Mouse (Mus musculus) testis, adult 2 months (tissue): ENCODE data around the gene Preb.

Source experiments
- CTCF ChIP-seq: fragments of 200-500 bp; IDR thresholded peaks from 2 replicates; pipeline ENCODE4 v1.5.1; 2012; ENCODE audit warnings: low read depth, mild to moderate bottlenecking, inconsistent platforms, low read length, moderate library complexity; ENCODE audit not compliant: control insufficient read depth, insufficient read depth, insufficient replicate concordance
- POLR2A ChIP-seq: fragments of 200-500 bp; IDR thresholded peaks from 2 replicates; pipeline ENCODE4 v1.6.1; 2012; ENCODE audit warnings: low read depth, mild to moderate bottlenecking, inconsistent platforms, low read length, moderate library complexity; ENCODE audit not compliant: control insufficient read depth

DNA sequence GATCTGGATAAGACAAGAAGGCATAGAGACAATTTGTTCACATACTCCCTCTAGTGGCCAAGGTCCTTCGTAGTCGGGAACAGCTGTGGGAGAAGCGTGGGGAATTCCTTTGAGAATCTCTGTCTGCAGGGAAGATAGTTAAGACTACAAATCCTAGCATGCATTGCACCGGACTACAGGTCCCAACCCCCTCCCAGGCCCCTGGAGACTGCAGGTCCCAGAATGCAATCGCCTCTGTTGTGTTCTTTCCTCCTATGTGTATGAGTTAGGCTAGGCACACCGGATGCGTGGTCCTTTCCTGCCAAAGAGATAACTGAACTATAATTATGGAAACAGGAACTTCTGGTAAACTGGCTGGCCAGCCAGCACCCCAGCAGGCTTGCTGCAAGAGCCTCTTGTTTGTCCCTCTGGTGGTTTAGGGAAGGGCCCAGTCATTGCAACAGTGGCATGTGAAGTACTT is 44.2 kb downstream of the Preb start:
- no peak for TF ChIP-seq POLR2A
- no peak for TF ChIP-seq CTCF
